Mouse (Mus musculus): ENCODE data around the gene Sergef.

- TF ChIP-seq POLR2A (IDR thresholded peaks at IDR 0.05; ENCODE audit: borderline replicate concordance, insufficient read depth, low read length), result no peak; the same call in 1 of the 2 replicates
- no peak for TF ChIP-seq CTCF (IDR thresholded peaks at IDR 0.05; ENCODE audit: borderline replicate concordance, insufficient read depth, low read depth, low read length)
Measured at GRCm38 (mm10) chr7:46415818-46416425, 223.7 kb downstream of the Sergef start.
